Mouse (Mus musculus) megakaryocyte, adult 5-6 weeks (primary cell): ENCODE results near the gene Erv3. TPM values are rescaled to one million over a fixed set of nuclear protein-coding genes. Genes with fewer than 3 reads are reported as not detected.
A peak's percentile ranks its signal among the peaks of the same experiment; 100 is the strongest.
"Not testable (repeated sequence)": the region's sequence is repeated elsewhere in the genome, so short reads cannot be mapped to it uniquely, and the experiment has no call there.

ENCODE experiments used
- ATAC-seq: 2 replicates; pipeline ENCODE4 v1.8.0; 2016; ENCODE audit warnings: mild to moderate bottlenecking, inconsistent platforms; ENCODE audit not compliant: poor library complexity, severe bottlenecking
- total RNA-seq, 2 experiments: library from RNA; stranded (forward) in 1 of 2; stranded (reverse) in 1 of 2; fragments of 153-499, 151-499 nt in 1 of 2; fragments of 221-1000, 200-1000 nt in 1 of 2; gene quantifications; 2 replicates each; pipeline versions ENCODE4 v1.2.3 to v1.2.4; 2015 to 2017

The Erv3 gene
- total RNA-seq, 2 experiments from 2014 or later, result not detected

GRCm38 (mm10) chr2:131864262-131864796 is 4.8 kb upstream of the Erv3 start:
- ATAC-seq, result no peak

GRCm38 (mm10) chr2:131863472-131863871 is 3.9 kb upstream of the Erv3 start:
- no peak for ATAC-seq

GRCm38 (mm10) chr2:131862617-131863275 is 3.2 kb upstream of the Erv3 start:
- ATAC-seq, result no peak

- no peak for ATAC-seq
Observed at GRCm38 (mm10) chr2:131857838-131858237, 1.7 kb downstream of the Erv3 start.

- ATAC-seq, result no peak
Observed at GRCm38 (mm10) chr2:131853719-131854118, 5.8 kb downstream of the Erv3 start.

- no peak for ATAC-seq
Observed at GRCm38 (mm10) chr2:131851333-131852092, 8.0 kb downstream of the Erv3 start.

- ATAC-seq, result no peak
Observed at GRCm38 (mm10) chr2:131850047-131850446, 9.5 kb downstream of the Erv3 start.

- no peak for ATAC-seq
Observed at GRCm38 (mm10) chr2:131847501-131848359, 11.8 kb downstream of the Erv3 start.

GRCm38 (mm10) chr2:131846811-131847210 is 12.7 kb downstream of the Erv3 start:
- ATAC-seq, result no peak

- ATAC-seq, result no peak
Observed at GRCm38 (mm10) chr2:131846132-131846710, 13.3 kb downstream of the Erv3 start.

GRCm38 (mm10) chr2:131845671-131846070 is 13.9 kb downstream of the Erv3 start:
- no peak for ATAC-seq

- no peak for ATAC-seq
Observed at GRCm38 (mm10) chr2:131842568-131842967, 17.0 kb downstream of the Erv3 start.

GRCm38 (mm10) chr2:131841321-131841693 is 18.2 kb downstream of the Erv3 start:
- ATAC-seq, result no peak

GRCm38 (mm10) chr2:131840611-131841320 is 18.8 kb downstream of the Erv3 start:
- no peak for ATAC-seq

- no peak for ATAC-seq
Observed at GRCm38 (mm10) chr2:131834296-131834695, 25.3 kb downstream of the Erv3 start.

GRCm38 (mm10) chr2:131831861-131832260 is 27.7 kb downstream of the Erv3 start:
- ATAC-seq, result no peak

- not testable (repeated sequence) for ATAC-seq
Observed at GRCm38 (mm10) chr2:131830945-131831344, 28.6 kb downstream of the Erv3 start.

GRCm38 (mm10) chr2:131827999-131828975 is 31.3 kb downstream of the Erv3 start:
- ATAC-seq, result peak; percentile 56; the same call in 1 of the 2 replicates
